Mouse (Mus musculus) central nervous system, embryonic 18 days (tissue): ENCODE measurements around the gene Serpina3c. TPM values are rescaled to one million over a fixed set of nuclear protein-coding genes. Genes with fewer than 3 reads are reported as not detected.

Experiments
- polyA plus RNA-seq: library from polyadenylated mRNA; depleted of rRNA; stranded (reverse); fragments of >200 nt; gene quantifications from 2 replicates; pipeline ENCODE4 v1.2.3, GENCODE M21; 2012; rRNA removed

Serpina3c gene
- 0.60 TPM in 1 of 2 replicates, not detected in the other for polyA plus RNA-seq

GRCm38 (mm10) chr12:104153656-104154055 is at the start of gene Serpina3c:
Serpina3c (minus strand) TSS chr12:104153870.

DNA sequence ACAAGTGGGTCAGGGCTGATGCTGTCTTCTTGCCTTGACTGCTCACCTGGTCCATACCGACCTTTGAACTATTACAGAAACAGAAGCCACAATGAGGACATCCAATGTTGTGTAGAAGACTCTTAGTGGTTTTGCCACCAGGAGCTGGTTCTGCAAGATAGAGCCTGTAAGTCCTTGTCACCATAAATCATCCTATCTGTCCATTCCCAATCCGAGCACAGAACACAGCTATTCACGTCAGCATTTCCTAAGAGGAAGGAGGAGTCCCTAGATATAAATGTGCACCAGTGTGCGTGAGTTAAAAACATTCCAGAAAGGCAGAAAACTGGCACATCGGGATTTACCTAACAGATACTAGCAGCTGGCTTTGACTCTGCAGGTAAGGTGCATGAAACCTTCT is 26.0 kb downstream of the Serpina3c start, which contains the start of gene Serpina3b:
Gene Serpina3b (plus strand): TSS at position 301 of the 400 bp plus-strand sequence.

GRCm38 (mm10) chr12:104112333-104112732 is 41.3 kb downstream of the Serpina3c start, which contains the start of gene Serpina3a:
Serpina3a (plus strand) TSS chr12:104112724.

GRCm38 (mm10) chr12:104100768-104101167 is 52.9 kb downstream of the Serpina3c start, which contains the start of gene Serpina5:
Serpina5 (plus strand) TSS chr12:104101113.

Other genes starting within 250 kb of the Serpina3c start
- gene Serpina1c, start 249.0 kb downstream of the Serpina3c start, polyA plus RNA-seq: 0.09 TPM in 1 of 2 replicates, not detected in the other
- gene Serpina1e, start 194.9 kb downstream of the Serpina3c start, polyA plus RNA-seq: 0.13 and 0.21 TPM in 2 replicates
- 0.04 TPM in 1 of 2 replicates, not detected in the other for gene Serpina11, start 163.9 kb downstream of the Serpina3c start, polyA plus RNA-seq
- gene Serpina9, start 140.1 kb downstream of the Serpina3c start, polyA plus RNA-seq: 0.04 and 0.09 TPM in 2 replicates
- not detected in 2 replicates for gene Serpina12, start 109.4 kb downstream of the Serpina3c start, polyA plus RNA-seq
- not detected in 2 replicates for gene Serpina5, start 52.8 kb downstream of the Serpina3c start, polyA plus RNA-seq
- not detected in 2 replicates for gene Serpina3a, start 41.1 kb downstream of the Serpina3c start, polyA plus RNA-seq
- gene Serpina3b, start 25.9 kb downstream of the Serpina3c start, polyA plus RNA-seq: not detected in 2 replicates
- gene Serpina3f, start 60.7 kb upstream of the Serpina3c start, polyA plus RNA-seq: 0.12 and 0.19 TPM in 2 replicates
- gene Serpina3g, start 82.4 kb upstream of the Serpina3c start, polyA plus RNA-seq: 2.0 and 3.6 TPM in 2 replicates
- gene Serpina3i, start 109.3 kb upstream of the Serpina3c start, polyA plus RNA-seq: 0.12 and 0.47 TPM in 2 replicates
- gene Serpina3j, start 160.7 kb upstream of the Serpina3c start, polyA plus RNA-seq: not detected in 2 replicates
- 1.1 TPM in 1 of 2 replicates, not detected in the other for gene Serpina3k, start 184.6 kb upstream of the Serpina3c start, polyA plus RNA-seq
- 0.05 and 5.7 TPM in 2 replicates for gene Serpina3m, start 184.6 kb upstream of the Serpina3c start, polyA plus RNA-seq